Mouse (Mus musculus) kidney, embryonic 15.5 days (tissue): ENCODE results near the gene Nsl1. TPM values are rescaled to one million over a fixed set of nuclear protein-coding genes. Genes with fewer than 3 reads are reported as not detected.
"Not testable (repeated sequence)": the region's sequence is repeated elsewhere in the genome, so short reads cannot be mapped to it uniquely, and the experiment has no call there.

Experiments
- ATAC-seq: fragments of 200-750 bp; cut with Nextera tagmentation; replicated peaks from 2 replicates; pipeline ENCODE4 v1.8.0; 2017; ENCODE audit warnings: moderate TSS enrichment; ENCODE audit not compliant: low FRiP score
- H3K27ac ChIP-seq: fragments of 300-500 bp; sonication (generic); 2 replicates; pipeline ENCODE4 v1.5.1; 2015; ENCODE audit warnings: mild to moderate bottlenecking, inconsistent platforms
- H3K27me3 ChIP-seq: fragments of 300-500 bp; sonication (generic); 2 replicates; pipeline ENCODE4 v1.6.1; 2015; ENCODE audit warnings: inconsistent platforms
- H3K36me3 ChIP-seq: fragments of 300-500 bp; sonication (generic); 2 replicates; pipeline ENCODE4 v1.6.1; 2015; ENCODE audit warnings: inconsistent platforms
- H3K4me1 ChIP-seq: fragments of 300-500 bp; sonication (generic); 2 replicates; pipeline ENCODE4 v1.6.1; 2015; ENCODE audit warnings: inconsistent platforms
- H3K4me2 ChIP-seq: fragments of 300-500 bp; sonication (generic); 2 replicates; pipeline ENCODE4 v1.6.1; 2015; ENCODE audit warnings: moderate library complexity, mild to moderate bottlenecking, inconsistent platforms
- H3K4me3 ChIP-seq: fragments of 300-500 bp; sonication (generic); replicated peaks from 2 replicates; pipeline ENCODE4 v1.5.1; 2015; ENCODE audit warnings: mild to moderate bottlenecking, inconsistent platforms
- H3K9ac ChIP-seq: fragments of 300-500 bp; sonication (generic); 2 replicates; pipeline ENCODE4 v1.6.1; 2015; ENCODE audit warnings: mild to moderate bottlenecking, inconsistent platforms
- H3K9me3 ChIP-seq: fragments of 300-500 bp; sonication (generic); replicated peaks from 2 replicates; pipeline ENCODE4 v1.6.1; 2016; ENCODE audit warnings: inconsistent platforms
- WGBS: fragments of 180-500 bp; shearing (Covaris S2); methylation state at CpG from one replicate; pipeline ENCODE4 v1.1.7; 2015; ENCODE audit warnings: mixed read lengths; 5-methylcytosine and 5-hydroxymethylcytosine counted together
- polyA plus RNA-seq: library from polyadenylated mRNA; unstranded; fragments of >200 nt; fragmentation: Nextera tagmentation; extraction: Ambion mirVana; gene quantifications from 2 replicates; pipeline ENCODE4 v1.2.1, GENCODE M21; 2015

The Nsl1 gene
- 22.1 and 23.1 TPM in 2 replicates for polyA plus RNA-seq

- Histone ChIP-seq H3K9me3 (no peaks in the 10 kb centered on the region), H3K9ac (peak within 1 kb of the TSS; percentile 94), H3K4me3 (peak within 1 kb of the TSS; percentile 98), H3K4me1 (peaks cover 20% of the 10 kb centered on the region), H3K4me2 (peak within 1 kb of the TSS; percentile 88), H3K27me3 (no peaks in the 10 kb centered on the region), H3K36me3 (peaks cover 31% of the 10 kb centered on the region), H3K27ac (peak within 1 kb of the TSS; percentile 76)
- WGBS, result under 1% methylated on average over 56 of the region's 56 CpGs
- peak; percentile 91 for ATAC-seq
These were observed at the start of gene Nsl1, which contains the start of gene Tatdn3 for GRCm38 (mm10) chr1:191062781-191063485. Gene Nsl1, plus strand, starts transcription at chr1:191063012. Gene Tatdn3, minus strand, starts transcription at chr1:191062932.

GRCm38 (mm10) chr1:191014271-191014670, 48.5 kb upstream of the Nsl1 start:
- no peak overlapping the region for H3K9ac ChIP-seq
- H3K4me2 ChIP-seq, result no peak overlapping the region
- no peaks in the 10 kb centered on the region for H3K27me3 ChIP-seq
- H3K4me1 ChIP-seq, result no peaks in the 10 kb centered on the region
- H3K9me3 ChIP-seq, result no peaks in the 10 kb centered on the region
- WGBS, result 88% methylated on average over 3 of the region's 3 CpGs
- H3K36me3 ChIP-seq, result peaks cover 63% of the 10 kb centered on the region
- H3K27ac ChIP-seq, result no peak overlapping the region
- no peak for ATAC-seq
- no peak overlapping the region for H3K4me3 ChIP-seq

GRCm38 (mm10) chr1:191019803-191020202, 43.0 kb upstream of the Nsl1 start:
- H3K4me1 ChIP-seq, result peaks cover 2% of the 10 kb centered on the region
- 93% methylated on average over 5 of the region's 5 CpGs for WGBS
- H3K9me3 ChIP-seq, result no peaks in the 10 kb centered on the region
- H3K4me2 ChIP-seq, result no peak overlapping the region
- no peak for ATAC-seq
- peaks cover 30% of the 10 kb centered on the region for H3K36me3 ChIP-seq
- H3K4me3 ChIP-seq, result no peak overlapping the region
- no peaks in the 10 kb centered on the region for H3K27me3 ChIP-seq
- no peak overlapping the region for H3K27ac ChIP-seq
- H3K9ac ChIP-seq, result no peak overlapping the region

- Histone ChIP-seq H3K4me3 (no peak overlapping the region), H3K9ac (no peak overlapping the region), H3K4me2 (no peak overlapping the region), H3K27ac (no peak overlapping the region), H3K9me3 (no peaks in the 10 kb centered on the region), H3K36me3 (peaks cover 25% of the 10 kb centered on the region), H3K4me1 (peaks cover 8% of the 10 kb centered on the region), H3K27me3 (no peaks in the 10 kb centered on the region)
- no peak for ATAC-seq
- 79% methylated on average over 3 of the region's 3 CpGs for WGBS
These were observed 42.4 kb upstream of the Nsl1 start for GRCm38 (mm10) chr1:191020217-191020924.

- 76% methylated on average over 7 of the region's 7 CpGs for WGBS
- no peak overlapping the region for H3K9ac ChIP-seq
- peaks cover 24% of the 10 kb centered on the region for H3K36me3 ChIP-seq
- H3K27me3 ChIP-seq, result no peaks in the 10 kb centered on the region
- H3K27ac ChIP-seq, result no peak overlapping the region
- no peak for ATAC-seq
- H3K4me3 ChIP-seq, result no peak overlapping the region
- H3K4me2 ChIP-seq, result no peak overlapping the region
- H3K4me1 ChIP-seq, result peaks cover 9% of the 10 kb centered on the region
- H3K9me3 ChIP-seq, result no peaks in the 10 kb centered on the region
These were observed 41.8 kb upstream of the Nsl1 start for GRCm38 (mm10) chr1:191021016-191021415.

GRCm38 (mm10) chr1:191023140-191023539, 39.7 kb upstream of the Nsl1 start:
- no peak for ATAC-seq
- WGBS, result 82% methylated on average over 2 of the region's 2 CpGs
- H3K4me1 ChIP-seq, result peaks cover 17% of the 10 kb centered on the region
- H3K36me3 ChIP-seq, result peaks cover 18% of the 10 kb centered on the region; the same call in 1 of the 2 replicates
- no peak overlapping the region for H3K9ac ChIP-seq
- H3K9me3 ChIP-seq, result no peaks in the 10 kb centered on the region
- no peaks in the 10 kb centered on the region for H3K27me3 ChIP-seq
- no peak overlapping the region for H3K27ac ChIP-seq
- no peak overlapping the region for H3K4me2 ChIP-seq
- no peak overlapping the region for H3K4me3 ChIP-seq

GRCm38 (mm10) chr1:191023806-191024205, 39.0 kb upstream of the Nsl1 start:
- H3K27ac ChIP-seq, H3K27me3 ChIP-seq, H3K9me3 ChIP-seq, H3K4me3 ChIP-seq, ATAC-seq, H3K9ac ChIP-seq, H3K4me2 ChIP-seq: not testable (repeated sequence)
- WGBS, result 88% methylated on average over 6 of the region's 6 CpGs
- Histone ChIP-seq H3K4me1 (peaks cover 17% of the 10 kb centered on the region), H3K36me3 (peaks cover 18% of the 10 kb centered on the region; the same call in 1 of the 2 replicates)

GRCm38 (mm10) chr1:191025016-191026012, 37.5 kb upstream of the Nsl1 start:
- H3K9me3 ChIP-seq, result no peaks in the 10 kb centered on the region
- ATAC-seq, result peak; percentile 45; the same call in 1 of the 2 replicates
- peak overlapping the region; percentile 85 for H3K9ac ChIP-seq
- peak overlapping the region; percentile 85 for H3K4me3 ChIP-seq
- 0 out of 2 replicates have a peak, but pooled peaks cover 13% of the 10 kb centered on the region for H3K36me3 ChIP-seq
- no peaks in the 10 kb centered on the region for H3K27me3 ChIP-seq
- peak overlapping the region; percentile 93 for H3K4me2 ChIP-seq
- H3K4me1 ChIP-seq, result peaks cover 17% of the 10 kb centered on the region
- peak overlapping the region; percentile 80 for H3K27ac ChIP-seq
- WGBS, result 2% methylated on average over 69 of the region's 69 CpGs

- H3K36me3 ChIP-seq, result 0 out of 2 replicates have a peak, but pooled peaks cover 7% of the 10 kb centered on the region
- H3K9ac ChIP-seq, result peak within 1 kb of the TSS; percentile 85
- H3K4me1 ChIP-seq, result peaks cover 17% of the 10 kb centered on the region
- H3K27me3 ChIP-seq, result no peaks in the 10 kb centered on the region
- H3K9me3 ChIP-seq, result no peaks in the 10 kb centered on the region
- peak within 1 kb of the TSS; percentile 85 for H3K4me3 ChIP-seq
- under 1% methylated on average over 50 of the region's 50 CpGs for WGBS
- peak; percentile 100 for ATAC-seq
- peak within 1 kb of the TSS; percentile 93 for H3K4me2 ChIP-seq
- peak within 1 kb of the TSS; percentile 92 for H3K27ac ChIP-seq
These were observed 36.6 kb upstream of the Nsl1 start, which contains the start of gene Flvcr1 for GRCm38 (mm10) chr1:191026021-191026713. Gene Flvcr1, minus strand, starts transcription at chr1:191026158.

GRCm38 (mm10) chr1:191030182-191030581, 32.6 kb upstream of the Nsl1 start:
- H3K4me2 ChIP-seq, result 0 out of 2 replicates have a peak overlapping the region, but pooled peaks have one; percentile 3
- no peak overlapping the region for H3K4me3 ChIP-seq
- H3K27ac ChIP-seq, result 0 out of 2 replicates have a peak overlapping the region, but pooled peaks have one; percentile 54
- H3K9ac ChIP-seq, result no peak overlapping the region
- H3K27me3 ChIP-seq, result no peaks in the 10 kb centered on the region
- peaks cover 11% of the 10 kb centered on the region for H3K4me1 ChIP-seq
- no peak for ATAC-seq
- no peaks in the 10 kb centered on the region for H3K36me3 ChIP-seq
- H3K9me3 ChIP-seq, result no peaks in the 10 kb centered on the region
- 60% methylated on average over 10 of the region's 10 CpGs for WGBS

GRCm38 (mm10) chr1:191030922-191031425, 31.8 kb upstream of the Nsl1 start:
- WGBS, result 77% methylated on average over 6 of the region's 6 CpGs
- H3K4me2 ChIP-seq, H3K9me3 ChIP-seq, H3K36me3 ChIP-seq, H3K27ac ChIP-seq, ATAC-seq, H3K4me1 ChIP-seq, H3K27me3 ChIP-seq, H3K9ac ChIP-seq, H3K4me3 ChIP-seq: not testable (repeated sequence)
